Mouse (Mus musculus) midbrain, embryonic 16.5 days (tissue): Measurements from ENCODE around the gene Il4i1. TPM values are rescaled to one million over a fixed set of nuclear protein-coding genes. Genes with fewer than 3 reads are reported as not detected.

ENCODE experiments used
- ATAC-seq: fragments of 200-750 bp; cut with Nextera tagmentation; 2 replicates; pipeline ENCODE4 v1.8.0; 2017; ENCODE audit warnings: moderate TSS enrichment
- H3K27ac ChIP-seq: fragments of 300-500 bp; sonication (generic); 2 replicates; pipeline ENCODE4 v1.5.1; 2014; ENCODE audit warnings: mild to moderate bottlenecking, low read length, mixed read lengths
- H3K27me3 ChIP-seq: fragments of 300-500 bp; sonication (generic); 2 replicates; pipeline ENCODE4 v1.6.1; 2014; ENCODE audit warnings: low read depth, low read length, mixed read lengths; ENCODE audit not compliant: control insufficient read depth, insufficient read depth
- H3K36me3 ChIP-seq: fragments of 300-500 bp; sonication (generic); 2 replicates; pipeline ENCODE4 v1.6.1; 2014; ENCODE audit warnings: mild to moderate bottlenecking, low read length, moderate library complexity, mixed read lengths; ENCODE audit not compliant: control insufficient read depth, insufficient read depth
- H3K4me1 ChIP-seq: fragments of 300-500 bp; sonication (generic); 2 replicates; pipeline ENCODE4 v1.6.1; 2014; ENCODE audit warnings: mild to moderate bottlenecking, low read length, mixed read lengths; ENCODE audit not compliant: control insufficient read depth, insufficient read depth
- H3K4me2 ChIP-seq: fragments of 300-500 bp; sonication (generic); 2 replicates; pipeline ENCODE4 v1.6.1; 2014; ENCODE audit warnings: mild to moderate bottlenecking, low read length, mixed read lengths
- H3K4me3 ChIP-seq: fragments of 300-500 bp; sonication (generic); 2 replicates; pipeline ENCODE4 v1.5.1; 2014; ENCODE audit warnings: low read depth, mild to moderate bottlenecking, low read length, moderate library complexity, mixed read lengths
- H3K9ac ChIP-seq: fragments of 300-500 bp; sonication (generic); 2 replicates; pipeline ENCODE4 v1.6.1; 2014; ENCODE audit warnings: low read depth, low read length, mixed read lengths
- H3K9me3 ChIP-seq: fragments of 300-500 bp; sonication (generic); replicated peaks from 2 replicates; pipeline ENCODE4 v1.6.1; 2014; ENCODE audit warnings: mild to moderate bottlenecking, low read length, mixed read lengths; ENCODE audit not compliant: control insufficient read depth, poor library complexity, severe bottlenecking
- WGBS: fragments of 180-500 bp; shearing (Covaris S2); extraction: QIAGEN DNeasy Blood & Tissue Kit; methylation state at CpG from one replicate; pipeline ENCODE4 v1.1.7; 2014; 5-methylcytosine and 5-hydroxymethylcytosine counted together
- polyA plus RNA-seq: library from polyadenylated mRNA; unstranded; fragments of >200 nt; fragmentation: Nextera tagmentation; extraction: Ambion mirVana; gene quantifications from 2 replicates; pipeline ENCODE4 v1.2.1, GENCODE M21; 2015

Gene Il4i1
- polyA plus RNA-seq, 1 experiment from 2014 or later: 1.0 TPM

GRCm38 (mm10) chr7:44824872-44825271 lies 8.7 kb downstream of the Il4i1 start:
- no peak overlapping the region for H3K4me3 ChIP-seq
- no peak overlapping the region for H3K4me2 ChIP-seq
- peaks cover 6% of the 10 kb centered on the region; the same call in 1 of the 2 replicates for H3K4me1 ChIP-seq
- H3K27ac ChIP-seq: no peak overlapping the region
- WGBS: 25% methylated on average over 3 of the region's 3 CpGs
- no peaks in the 10 kb centered on the region for H3K27me3 ChIP-seq
- peak; percentile 70 for ATAC-seq
- H3K9ac ChIP-seq: no peak overlapping the region
- H3K36me3 ChIP-seq: peaks cover 12% of the 10 kb centered on the region
- H3K9me3 ChIP-seq: no peaks in the 10 kb centered on the region

DNA sequence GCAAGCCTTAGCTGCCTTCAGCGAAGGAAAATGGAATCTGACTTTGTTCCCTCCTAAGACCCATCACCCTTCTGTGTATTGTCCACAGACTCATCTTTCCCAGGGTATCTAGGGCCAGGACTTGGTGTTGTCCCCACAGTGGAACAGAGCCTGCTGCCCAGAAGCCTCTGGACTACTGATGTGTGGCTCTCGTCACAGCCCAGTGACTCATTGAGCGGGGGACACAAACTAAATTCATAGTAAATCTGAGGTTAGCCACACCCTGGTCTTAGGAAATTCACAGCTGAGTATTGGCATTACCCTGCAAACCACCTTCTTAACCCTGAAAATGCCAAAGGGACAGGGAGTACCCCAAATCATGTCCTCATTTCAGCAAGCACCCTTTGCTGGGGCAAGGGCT lies 10.6 kb downstream of the Il4i1 start:
- WGBS: 88% methylated on average over 3 of the region's 3 CpGs
- Histone ChIP-seq H3K4me2 (no peak overlapping the region), H3K27me3 (no peaks in the 10 kb centered on the region), H3K27ac (no peak overlapping the region), H3K4me1 (0 out of 2 replicates have a peak, but pooled peaks cover 2% of the 10 kb centered on the region), H3K9ac (no peak overlapping the region), H3K36me3 (peaks cover 24% of the 10 kb centered on the region), H3K4me3 (no peak overlapping the region), H3K9me3 (no peaks in the 10 kb centered on the region)
- no peak for ATAC-seq

GRCm38 (mm10) chr7:44828706-44829105 lies 12.5 kb downstream of the Il4i1 start:
- no peak for ATAC-seq
- Histone ChIP-seq H3K4me2 (no peak overlapping the region), H3K9me3 (no peaks in the 10 kb centered on the region), H3K9ac (no peak overlapping the region), H3K4me1 (0 out of 2 replicates have a peak, but pooled peaks cover 2% of the 10 kb centered on the region), H3K27me3 (no peaks in the 10 kb centered on the region), H3K27ac (no peak overlapping the region), H3K36me3 (peaks cover 28% of the 10 kb centered on the region), H3K4me3 (no peak overlapping the region)
- WGBS: 93% methylated on average over 5 of the region's 5 CpGs

DNA sequence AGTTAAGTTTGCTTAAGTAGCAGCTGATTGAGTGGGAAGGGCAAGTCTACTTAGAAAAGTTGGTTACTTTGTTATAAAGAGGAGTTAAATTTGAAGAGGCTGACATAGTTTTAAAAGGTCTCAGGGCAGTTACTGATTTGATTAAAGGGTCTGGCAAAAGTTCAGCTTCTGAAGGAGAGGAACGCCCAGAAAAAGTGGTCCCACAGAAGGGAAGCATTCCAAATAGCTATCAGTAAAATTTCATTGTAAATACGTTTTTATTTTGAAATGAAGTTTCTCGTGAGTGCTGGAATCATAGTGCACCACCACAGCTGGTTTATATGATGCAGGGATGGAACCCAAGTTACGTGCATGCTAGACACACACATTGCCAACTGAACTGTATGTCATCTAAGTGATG lies 16.6 kb downstream of the Il4i1 start:
- no peaks in the 10 kb centered on the region for H3K27me3 ChIP-seq
- H3K4me2 ChIP-seq: no peak overlapping the region
- 87% methylated on average over 4 of the region's 4 CpGs for WGBS
- H3K9me3 ChIP-seq: no peaks in the 10 kb centered on the region
- ATAC-seq: no peak
- H3K4me3 ChIP-seq: no peak overlapping the region
- H3K9ac ChIP-seq: no peak overlapping the region
- no peaks in the 10 kb centered on the region for H3K4me1 ChIP-seq
- H3K36me3 ChIP-seq: peaks cover 28% of the 10 kb centered on the region
- no peak overlapping the region for H3K27ac ChIP-seq

DNA sequence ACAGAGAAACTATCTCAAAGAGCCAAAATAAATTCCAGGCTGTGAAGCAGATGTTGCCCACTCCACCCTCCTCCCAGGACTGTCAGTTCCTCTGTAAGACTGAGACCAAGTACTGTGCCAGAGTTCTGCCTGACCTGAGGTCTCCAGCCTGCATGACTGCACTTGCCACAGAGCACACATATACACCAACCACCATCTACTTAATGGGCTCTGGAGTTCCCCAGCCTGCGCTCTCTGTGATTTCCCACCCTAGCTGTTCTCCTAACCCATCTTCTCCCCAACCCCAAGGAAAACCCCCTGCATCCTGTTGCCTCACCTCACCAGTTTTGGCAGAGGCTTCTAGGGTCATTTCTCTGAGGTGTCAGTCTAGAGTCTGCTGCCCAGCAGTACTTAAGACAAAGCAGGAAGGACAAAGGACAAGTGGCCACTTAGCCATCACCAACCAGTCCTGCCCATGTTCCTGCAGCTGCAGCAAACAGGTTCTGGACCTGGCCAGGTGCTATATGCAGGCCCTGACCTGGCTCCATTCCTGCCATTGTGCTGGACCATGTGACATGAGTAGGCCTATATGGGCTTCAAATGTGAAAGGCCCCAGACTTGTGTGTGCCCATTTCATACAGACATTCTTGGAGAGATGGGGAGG lies 19.3 kb downstream of the Il4i1 start:
- Histone ChIP-seq H3K9me3 (no peaks in the 10 kb centered on the region), H3K4me3 (no peak overlapping the region), H3K4me1 (peaks cover 12% of the 10 kb centered on the region), H3K36me3 (peaks cover 12% of the 10 kb centered on the region), H3K4me2 (no peak overlapping the region), H3K27me3 (peaks cover 3% of the 10 kb centered on the region), H3K9ac (no peak overlapping the region), H3K27ac (no peak overlapping the region)
- ATAC-seq: no peak
- 100% methylated on average over 1 of the region's 1 CpGs for WGBS

DNA sequence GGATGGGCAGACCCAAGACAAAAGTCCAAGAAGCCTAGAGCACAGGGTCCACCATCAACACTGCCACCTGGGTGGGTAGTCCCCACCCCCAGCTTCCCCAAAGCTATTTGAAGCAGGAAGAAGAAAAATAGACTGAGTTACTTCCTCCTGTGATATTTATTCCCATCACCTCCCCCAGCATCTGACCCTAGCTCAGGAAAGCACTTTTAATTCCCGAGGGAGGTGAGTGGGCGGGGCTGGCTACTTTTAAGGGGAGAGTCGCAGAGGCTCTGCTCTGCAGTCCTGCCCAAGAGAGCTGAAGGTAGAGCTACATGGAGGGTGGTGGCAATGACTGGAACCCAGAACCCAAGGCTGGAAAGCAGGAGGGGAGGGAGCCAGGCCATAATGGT lies 19.8 kb downstream of the Il4i1 start:
- no peak overlapping the region for H3K4me2 ChIP-seq
- peaks cover 12% of the 10 kb centered on the region for H3K4me1 ChIP-seq
- H3K27ac ChIP-seq: no peak overlapping the region
- WGBS: 54% methylated on average over 3 of the region's 3 CpGs
- no peak overlapping the region for H3K9ac ChIP-seq
- ATAC-seq: no peak
- no peak overlapping the region for H3K4me3 ChIP-seq
- peaks cover 12% of the 10 kb centered on the region for H3K36me3 ChIP-seq
- H3K27me3 ChIP-seq: peaks cover 8% of the 10 kb centered on the region
- H3K9me3 ChIP-seq: no peaks in the 10 kb centered on the region

GRCm38 (mm10) chr7:44836423-44837053 lies 20.4 kb downstream of the Il4i1 start:
- Histone ChIP-seq H3K9me3 (no peaks in the 10 kb centered on the region), H3K27ac (no peak overlapping the region), H3K36me3 (peaks cover 13% of the 10 kb centered on the region; the same call in 1 of the 2 replicates), H3K27me3 (peaks cover 8% of the 10 kb centered on the region), H3K4me1 (peaks cover 12% of the 10 kb centered on the region), H3K4me3 (no peak overlapping the region), H3K4me2 (no peak overlapping the region), H3K9ac (no peak overlapping the region)
- WGBS: 91% methylated on average over 9 of the region's 9 CpGs
- ATAC-seq: no peak

DNA sequence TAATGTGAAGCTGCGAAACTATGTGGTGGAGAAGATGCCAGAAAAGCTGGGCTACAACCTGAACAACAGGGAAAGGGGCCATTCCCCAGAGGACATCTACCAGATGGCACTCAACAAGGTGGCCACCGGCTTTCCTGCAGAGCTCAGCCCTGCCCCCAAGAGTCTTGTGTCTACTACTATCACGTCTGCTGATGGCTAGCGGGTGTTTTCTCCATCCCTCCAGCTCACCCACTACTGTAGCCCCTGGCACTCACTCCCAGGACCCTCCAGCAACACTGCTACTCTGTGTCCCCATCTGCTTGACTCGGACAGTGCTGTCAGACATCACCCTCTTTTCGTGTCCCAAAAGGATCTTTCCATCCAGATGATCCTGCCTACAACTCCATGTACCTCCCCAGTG lies 21.9 kb downstream of the Il4i1 start:
- H3K27me3 ChIP-seq: peaks cover 8% of the 10 kb centered on the region
- H3K4me2 ChIP-seq: no peak overlapping the region
- WGBS: 81% methylated on average over 6 of the region's 6 CpGs
- H3K27ac ChIP-seq: no peak overlapping the region
- H3K36me3 ChIP-seq: peaks cover 18% of the 10 kb centered on the region
- ATAC-seq: no peak
- H3K9ac ChIP-seq: no peak overlapping the region
- peaks cover 12% of the 10 kb centered on the region for H3K4me1 ChIP-seq
- no peaks in the 10 kb centered on the region for H3K9me3 ChIP-seq
- no peak overlapping the region for H3K4me3 ChIP-seq

DNA sequence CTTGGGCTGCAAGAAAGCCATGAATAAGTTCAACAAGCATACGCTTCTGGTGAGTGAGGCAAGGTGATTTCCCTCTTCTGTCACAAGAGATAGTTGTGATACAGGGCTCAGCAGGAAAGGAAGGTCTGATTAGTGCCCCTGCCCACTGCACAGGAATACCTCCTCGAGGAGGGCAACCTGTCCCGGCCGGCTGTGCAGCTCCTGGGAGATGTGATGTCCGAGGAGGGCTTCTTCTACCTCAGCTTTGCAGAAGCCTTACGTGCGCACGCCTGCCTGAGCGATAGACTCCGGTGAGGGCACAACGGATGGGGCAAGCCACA lies 22.9 kb downstream of the Il4i1 start:
- Histone ChIP-seq H3K4me2 (peak overlapping the region; percentile 64), H3K4me1 (peaks cover 12% of the 10 kb centered on the region), H3K27ac (no peak overlapping the region), H3K27me3 (peaks cover 8% of the 10 kb centered on the region), H3K4me3 (peak overlapping the region; percentile 25), H3K9ac (peak overlapping the region; percentile 58), H3K36me3 (peaks cover 27% of the 10 kb centered on the region), H3K9me3 (no peaks in the 10 kb centered on the region)
- WGBS: 29% methylated on average over 11 of the region's 11 CpGs
- no peak; the same call in 1 of the 2 replicates for ATAC-seq
